Mouse (Mus musculus) CD4-positive, CD25-positive, alpha-beta regulatory T cell, adult 2 months (primary cell): ENCODE results near the gene Gm15217.

ENCODE experiments used
- DNase-seq: peaks from one replicate; pipeline ENCODE4 v3.0.0-alpha.2; 2012; ENCODE audit warnings: low read depth, low spot score

The Gm15217 gene

GRCm38 (mm10) chr14:46391621-46392170 lies 12.5 kb downstream of the Gm15217 start:
- DNase-seq, result no peak

- DNase-seq, result no peak
Observed at GRCm38 (mm10) chr14:46398091-46398695, 19.0 kb downstream of the Gm15217 start.

GRCm38 (mm10) chr14:46399925-46400324 lies 20.7 kb downstream of the Gm15217 start:
- no peak for DNase-seq

- DNase-seq, result no peak
Observed at GRCm38 (mm10) chr14:46408319-46408718, 29.1 kb downstream of the Gm15217 start.

- no peak for DNase-seq
Observed at GRCm38 (mm10) chr14:46409016-46409415, 29.8 kb downstream of the Gm15217 start.

- DNase-seq, result no peak
Observed at GRCm38 (mm10) chr14:46410557-46411120, 31.4 kb downstream of the Gm15217 start.

GRCm38 (mm10) chr14:46412497-46413000 lies 33.3 kb downstream of the Gm15217 start:
- no peak for DNase-seq

GRCm38 (mm10) chr14:46418371-46419097 lies 39.3 kb downstream of the Gm15217 start:
- no peak for DNase-seq

- no peak for DNase-seq
Observed at GRCm38 (mm10) chr14:46419269-46419668, 40.1 kb downstream of the Gm15217 start.

GRCm38 (mm10) chr14:46421823-46422222 lies 42.6 kb downstream of the Gm15217 start:
- no peak for DNase-seq

GRCm38 (mm10) chr14:46427251-46427650 lies 48.0 kb downstream of the Gm15217 start:
- no peak for DNase-seq

- no peak for DNase-seq
Observed at GRCm38 (mm10) chr14:46430231-46430630, 51.0 kb downstream of the Gm15217 start.
